ENCODE assay signal across 24 mouse cellular contexts in the genomic region with DNA sequence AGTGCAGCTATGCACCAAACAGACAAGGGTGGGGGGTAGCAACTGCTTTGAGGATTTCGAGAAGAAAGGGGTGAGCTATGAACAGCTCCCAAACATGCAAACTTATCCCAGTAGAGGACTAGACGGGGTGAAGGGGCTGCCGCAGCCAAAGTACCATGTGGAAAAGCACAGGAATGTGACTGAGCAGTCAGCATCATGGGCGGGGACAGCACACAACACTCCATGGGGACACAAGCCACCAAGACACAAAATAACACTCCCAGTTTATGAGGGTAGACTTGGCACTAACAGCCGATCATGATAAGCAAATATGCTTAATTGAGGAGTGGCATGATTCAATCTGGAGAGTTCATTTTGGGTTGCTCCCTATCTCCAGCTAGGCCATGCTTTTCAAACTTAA. TPM values are rescaled to one million over a fixed set of nuclear protein-coding genes. Genes with fewer than 3 reads are reported as not detected.
A peak's percentile ranks its signal among the peaks of the same experiment; 100 is the strongest.
DNase-seq lines count a peak whose midpoint lies in the region; ATAC-seq and TF ChIP-seq lines count a peak whose summit lies in the region.
"Had no signal": no experiment of that assay in that cellular context is flagged by ENCODE, and none has a peak within 500 bp of the region (broad histone marks: within the 10 kb centered on the region; RNA-seq: fewer than 3 reads in every experiment).

No protein-coding gene starts in this region.

- H3K4me3 ChIP-seq in kidney, adult 2 months (ENCODE audit: insufficient read depth, low read depth, low read length) = no peak overlapping the region
- no peak overlapping the region for H3K4me3 ChIP-seq in lung, postnatal 0 days (ENCODE audit: low read depth, low read length)

- intact Hi-C loops in heart, postnatal 25 days (cut with DNase I) = no loop called here

- peak overlapping the region; percentile 61 for H3K27ac ChIP-seq in kidney, adult 2 months (ENCODE audit: insufficient read depth, low read depth, low read length)
- no peak overlapping the region for H3K27ac ChIP-seq in lung, postnatal 0 days (ENCODE audit: low read length)

- ATAC-seq in lung, postnatal 0 days = peak; percentile 61
- ATAC-seq: activated CD4-positive, CD25-positive, alpha-beta regulatory T cell, adult 4 months; CD4-positive, CD25-positive, alpha-beta regulatory T cell, adult 4 months; Patski had no signal

- TF ChIP-seq POLR2A in kidney, adult 2 months (IDR thresholded peaks at IDR 0.05; ENCODE audit: low read depth, low read length) = no peak

- TF ChIP-seq CTCF in kidney, adult 2 months (conservative IDR thresholded peaks at IDR 0.05; ENCODE audit: insufficient read depth, insufficient read length, low read depth, low read length) = no peak
- no peak for TF ChIP-seq CTCF in lung, postnatal 0 days (IDR thresholded peaks at IDR 0.05)

- TF ChIP-seq EP300 in lung, postnatal 0 days (IDR thresholded peaks at IDR 0.05) = no peak

- H3K9me3 ChIP-seq in lung, postnatal 0 days (ENCODE audit: low read length) = no peaks in the 10 kb centered on the region
- H3K9me3 ChIP-seq: G1E had no signal

- H3K9ac ChIP-seq in lung, postnatal 0 days (replicated peaks; ENCODE audit: low read depth) = no peak overlapping the region

- peaks cover 4% of the 10 kb centered on the region for H3K36me3 ChIP-seq in kidney, adult 2 months (ENCODE audit: control insufficient read depth, insufficient read depth, low read length)
- H3K36me3 ChIP-seq in lung, postnatal 0 days (ENCODE audit: insufficient read depth, low read length) = no peaks in the 10 kb centered on the region
- H3K36me3 ChIP-seq: G1E had no signal

- no peaks in the 10 kb centered on the region for H3K27me3 ChIP-seq in kidney, adult 2 months (replicated peaks; ENCODE audit: control insufficient read depth, insufficient read depth, low read length)
- H3K27me3 ChIP-seq in lung, postnatal 0 days (replicated peaks; ENCODE audit: insufficient read depth, low read length) = no peaks in the 10 kb centered on the region
- H3K27me3 ChIP-seq: CH12.LX, Patski had no signal

- H3K4me2 ChIP-seq in lung, postnatal 0 days (replicated peaks; ENCODE audit: low read depth, low read length) = no peak overlapping the region

- WGBS in kidney, adult 2 months = 53% methylated on average over 5 of the region's 5 CpGs
- 60% methylated on average over 5 of the region's 5 CpGs for WGBS in lung, postnatal 0 days

- H3K4me1 ChIP-seq in kidney, adult 2 months (ENCODE audit: control insufficient read depth, insufficient read depth, low read length) = peaks cover 43% of the 10 kb centered on the region
- no peaks in the 10 kb centered on the region for H3K4me1 ChIP-seq in lung, postnatal 0 days (ENCODE audit: insufficient read depth, low read depth, low read length)

- peak; percentile 73 for DNase-seq in heart, adult 11 months
- no peak for DNase-seq in heart, postnatal 25 days (ENCODE audit: low spot score)
- peak; percentile 51 for DNase-seq in kidney, adult 2 months
- no peak for DNase-seq in kidney, adult 8-10 months
- DNase-seq in kidney, postnatal 14 days = peak; percentile 47
- no peak for DNase-seq in kidney, adult 9 months
- no peak for DNase-seq in lung, postnatal 0 days (ENCODE audit: low spot score)
- no peak for DNase-seq in lung, postnatal 14 days
- DNase-seq: adrenal gland, adult 2 months; adrenal gland, adult 8-10 months; adrenal gland, postnatal 10 days; adrenal gland, postnatal 14 days; adrenal gland, postnatal 25 days; adrenal gland, postnatal 36 days; B cell, adult 2 months; cerebellum, adult 11 months; cerebellum, adult 11-12 months had no signal

RNA-seq across cellular contexts. Expression of gene Col4a3, which starts 42.8 kb away (rescaled TPM):
- 1 to 10 TPM; 3.3 to 3.7 TPM for total RNA-seq in heart, postnatal 25 days (2021)
- 57.7 and 78.6 TPM in 2 replicates for polyA plus RNA-seq in kidney, adult 2 months (2012; rRNA removed)
- polyA plus RNA-seq in lung, postnatal 0 days (2015; fragmentation: Nextera tagmentation; extraction: Ambion mirVana) = 114 and 120 TPM in 2 replicates
- total RNA-seq: CH12.LX, ES-E14 had no signal
- polyA plus RNA-seq: CD4-positive, CD25-positive, alpha-beta regulatory T cell, adult 4 months had no signal

RNA-seq across cellular contexts. Expression of gene Col4a4, which starts 42.8 kb away (rescaled TPM):
- total RNA-seq in heart, postnatal 25 days (2021) = 10 to 100 TPM in 1 of 2 experiments, 1 to 10 TPM in 1; 9.6 to 10.5 TPM
- polyA plus RNA-seq in kidney, adult 2 months (2012; rRNA removed) = 29.4 and 32.7 TPM in 2 replicates
- 67.3 and 78.7 TPM in 2 replicates for polyA plus RNA-seq in lung, postnatal 0 days (2015; fragmentation: Nextera tagmentation; extraction: Ambion mirVana)
- total RNA-seq: MEL had no signal
- polyA plus RNA-seq: G1E had no signal

Comparison
In these comparisons a context has a peak if more than half of its experiments do, and no peak if none do; other contexts are left out.
1. DNase-seq: peak in heart, adult 11 months (single experiment), kidney, adult 2 months (single experiment) and kidney, postnatal 14 days (single experiment); none in heart, postnatal 25 days (single experiment), kidney, adult 8-10 months (0 of 2), kidney, adult 9 months (single experiment), lung, postnatal 0 days (single experiment) and lung, postnatal 14 days (single experiment).